Mouse (Mus musculus) retina, embryonic 14.5 days (tissue): ENCODE data around the gene Ssmem1.

Experiments
- DNase-seq: peaks from one replicate; pipeline ENCODE4 v3.0.0-alpha.2; 2015; ENCODE audit warnings: low spot score

The Ssmem1 gene

DNA sequence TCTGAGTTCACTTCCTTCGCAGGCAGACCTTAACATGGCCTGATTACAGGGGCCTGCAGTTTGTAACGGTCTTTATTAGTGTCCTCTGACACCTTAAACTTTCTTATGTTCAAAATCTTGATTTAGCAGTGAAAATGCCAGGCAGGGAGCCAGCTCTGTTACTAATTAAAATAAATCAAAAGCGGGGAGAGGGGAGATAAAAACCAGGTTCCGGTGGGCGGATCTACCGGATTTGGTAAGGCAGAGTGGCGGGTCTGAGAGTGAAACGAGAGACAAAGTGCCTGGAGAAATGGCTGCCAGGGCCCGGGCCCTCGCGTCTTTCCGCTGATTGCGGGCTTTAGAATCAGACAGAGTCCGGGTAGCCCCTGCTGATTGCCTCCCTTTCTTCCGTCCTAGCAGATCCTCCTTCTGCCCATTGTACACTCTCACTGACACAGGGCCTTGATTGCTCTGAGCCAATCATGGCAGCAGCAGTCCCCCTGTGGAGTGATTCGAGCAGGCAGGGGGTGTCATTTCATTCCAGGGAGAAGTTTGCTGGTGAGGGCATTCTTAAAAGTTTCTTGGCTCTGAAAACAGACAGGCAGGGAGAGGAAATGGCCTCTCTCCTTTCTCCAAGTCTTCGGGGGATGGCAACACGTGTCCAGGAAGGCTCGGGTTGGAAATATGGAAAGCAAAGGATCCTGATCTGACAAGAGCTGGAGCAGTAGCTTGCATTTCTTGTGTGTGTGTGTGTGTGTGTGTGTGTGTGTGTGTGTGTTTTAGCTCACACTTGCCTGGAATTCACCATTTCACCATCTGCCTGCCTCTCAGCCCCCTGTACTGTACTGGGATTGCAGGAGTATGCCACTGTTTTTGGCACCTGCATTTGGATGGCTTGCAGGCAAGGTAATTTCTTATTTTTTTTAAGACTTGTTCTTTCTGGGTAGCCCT is 17.2 kb downstream of the Ssmem1 start:
- peak; percentile 59 for DNase-seq

DNA sequence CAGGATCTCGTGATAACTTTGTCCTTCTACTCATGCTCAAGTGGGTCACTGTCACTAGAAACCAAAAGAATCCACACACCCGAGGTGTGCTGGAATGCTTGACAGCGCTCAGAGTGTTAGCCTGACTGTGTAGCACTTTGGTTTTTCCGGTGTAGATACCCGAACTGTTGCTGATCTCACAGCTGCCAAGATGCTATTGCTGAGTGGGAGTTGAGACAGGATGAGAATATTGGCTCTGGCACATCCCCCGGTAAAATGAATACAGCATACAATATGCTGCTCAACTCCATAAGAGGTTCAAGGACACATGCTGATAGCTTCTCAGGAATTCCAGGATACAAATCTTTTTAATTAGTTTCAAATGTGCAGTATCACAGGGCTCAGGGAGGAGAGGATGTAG is 19.2 kb downstream of the Ssmem1 start:
- no peak for DNase-seq

DNA sequence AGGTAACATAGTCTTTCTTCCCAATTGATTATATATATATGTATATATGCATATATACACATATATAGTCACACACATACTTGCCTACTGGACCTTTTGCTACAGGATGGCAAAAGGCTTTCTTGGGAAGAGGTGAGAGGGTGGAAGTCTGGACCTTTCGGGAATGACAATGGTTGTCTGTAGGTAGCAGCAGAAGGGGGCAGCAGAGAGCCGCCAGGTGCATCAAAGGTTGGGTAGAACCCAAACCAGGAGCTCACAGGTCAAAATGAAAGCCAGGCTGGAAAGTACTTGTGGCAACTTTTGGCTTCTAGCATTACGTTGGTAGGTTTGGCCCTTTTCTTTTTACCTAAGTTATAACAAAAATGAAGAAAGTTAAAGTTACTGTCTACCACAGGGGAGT is 25.7 kb downstream of the Ssmem1 start:
- DNase-seq = peak; percentile 45

GRCm38 (mm10) chr6:30538240-30538639 is 28.6 kb downstream of the Ssmem1 start:
- no peak for DNase-seq

GRCm38 (mm10) chr6:30538800-30539199 is 29.2 kb downstream of the Ssmem1 start:
- no peak for DNase-seq

- DNase-seq = no peak
These were observed 31.6 kb downstream of the Ssmem1 start, which contains the start of gene Cpa2 for GRCm38 (mm10) chr6:30541009-30541799. TSS of gene Cpa2 (plus strand) at chr6:30541582.

DNA sequence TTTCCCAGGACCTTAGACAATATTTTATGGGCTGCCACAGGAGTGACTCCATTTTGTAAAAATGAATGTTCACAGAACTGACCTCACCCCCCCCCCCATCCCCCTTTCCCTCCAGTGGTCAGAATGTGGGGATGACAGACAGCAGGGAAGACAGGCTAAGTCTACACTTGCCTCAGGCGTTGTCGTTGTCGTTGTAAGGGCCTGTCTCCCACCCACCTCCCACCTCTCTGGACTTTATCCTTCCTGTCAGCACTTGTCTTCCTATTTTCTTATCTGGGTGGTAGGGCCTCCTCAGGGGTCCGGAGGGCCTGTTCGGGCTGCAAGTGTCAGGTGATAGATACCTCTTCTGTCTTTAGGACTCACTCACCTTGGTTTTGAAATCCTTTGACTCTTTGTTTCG is 32.6 kb downstream of the Ssmem1 start:
- DNase-seq = no peak

DNA sequence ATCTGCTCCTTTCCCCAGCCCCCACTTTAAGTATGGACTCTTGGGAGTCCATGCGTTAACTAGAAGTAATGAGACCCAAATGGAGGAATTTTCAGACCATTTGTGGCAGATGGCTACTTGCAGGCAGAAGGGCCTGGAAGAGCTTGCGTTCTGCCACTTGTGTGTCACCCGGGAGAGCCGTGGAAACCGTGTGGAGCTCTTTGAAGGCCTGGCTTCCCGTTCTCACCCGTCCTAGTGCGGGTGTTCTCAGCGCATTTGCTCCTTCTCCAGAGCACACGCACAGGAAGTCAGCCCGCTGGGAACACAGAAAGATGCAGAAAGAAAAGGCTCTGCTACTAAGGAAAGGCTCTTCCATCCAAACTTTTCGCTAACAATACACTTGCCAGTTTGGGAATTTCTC is 33.4 kb downstream of the Ssmem1 start:
- DNase-seq = no peak

GRCm38 (mm10) chr6:30543851-30544250 is 34.2 kb downstream of the Ssmem1 start:
- no peak for DNase-seq

DNA sequence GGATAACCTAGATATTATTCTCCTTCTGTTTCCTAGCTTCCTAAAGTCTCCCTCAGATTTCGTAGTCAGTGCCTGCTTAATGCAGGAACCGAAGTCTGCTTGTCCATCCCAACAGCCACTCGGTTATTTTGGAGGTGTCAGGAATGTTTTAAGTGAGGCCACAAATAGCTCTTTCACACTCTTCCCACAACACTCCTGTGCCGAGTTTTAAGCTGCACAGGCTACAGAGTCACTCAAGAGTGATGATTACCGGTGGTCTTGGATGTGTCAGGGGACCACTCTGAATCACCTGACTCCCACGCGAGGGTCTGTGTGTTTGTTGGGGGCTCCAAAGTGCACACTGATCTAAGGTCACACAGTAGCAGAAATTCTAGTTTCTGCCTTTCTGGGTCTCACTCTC is 36.0 kb downstream of the Ssmem1 start:
- DNase-seq = no peak

GRCm38 (mm10) chr6:30546571-30547273 is 37.1 kb downstream of the Ssmem1 start:
- DNase-seq = peak; percentile 70

- DNase-seq = peak; percentile 60
These were observed 37.6 kb downstream of the Ssmem1 start for GRCm38 (mm10) chr6:30547274-30547645.

- DNase-seq = peak; percentile 32
These were observed 38.1 kb downstream of the Ssmem1 start for GRCm38 (mm10) chr6:30547656-30548306.

DNA sequence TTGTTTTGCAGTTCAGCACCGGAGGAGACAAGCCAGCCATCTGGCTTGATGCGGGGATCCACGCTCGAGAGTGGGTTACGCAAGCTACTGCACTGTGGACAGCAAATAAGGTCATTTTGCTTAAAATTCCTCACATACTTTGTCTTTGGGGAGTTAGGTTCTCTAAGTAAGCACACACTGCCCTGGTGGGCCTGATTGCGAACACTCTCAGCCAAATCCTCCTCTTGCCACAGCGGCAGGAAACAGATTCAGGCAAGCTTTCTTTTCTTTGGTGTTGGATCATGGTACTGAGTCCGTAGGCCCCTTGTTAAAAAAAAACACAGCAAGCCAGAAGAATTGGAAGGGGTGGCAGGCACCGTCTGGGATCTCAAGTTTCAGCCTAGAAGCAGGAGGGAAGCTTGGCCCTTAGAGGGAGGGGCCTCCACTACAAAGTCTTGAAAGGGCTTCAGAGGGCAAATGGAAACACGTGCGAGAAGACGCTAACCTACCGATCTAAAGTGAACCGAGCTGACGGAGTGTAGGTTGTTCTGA is 39.6 kb downstream of the Ssmem1 start:
- DNase-seq = peak; percentile 43

- no peak for DNase-seq
These were observed 41.0 kb downstream of the Ssmem1 start for GRCm38 (mm10) chr6:30550496-30551192.

- DNase-seq = no peak
These were observed 41.5 kb downstream of the Ssmem1 start for GRCm38 (mm10) chr6:30551193-30551515.

DNA sequence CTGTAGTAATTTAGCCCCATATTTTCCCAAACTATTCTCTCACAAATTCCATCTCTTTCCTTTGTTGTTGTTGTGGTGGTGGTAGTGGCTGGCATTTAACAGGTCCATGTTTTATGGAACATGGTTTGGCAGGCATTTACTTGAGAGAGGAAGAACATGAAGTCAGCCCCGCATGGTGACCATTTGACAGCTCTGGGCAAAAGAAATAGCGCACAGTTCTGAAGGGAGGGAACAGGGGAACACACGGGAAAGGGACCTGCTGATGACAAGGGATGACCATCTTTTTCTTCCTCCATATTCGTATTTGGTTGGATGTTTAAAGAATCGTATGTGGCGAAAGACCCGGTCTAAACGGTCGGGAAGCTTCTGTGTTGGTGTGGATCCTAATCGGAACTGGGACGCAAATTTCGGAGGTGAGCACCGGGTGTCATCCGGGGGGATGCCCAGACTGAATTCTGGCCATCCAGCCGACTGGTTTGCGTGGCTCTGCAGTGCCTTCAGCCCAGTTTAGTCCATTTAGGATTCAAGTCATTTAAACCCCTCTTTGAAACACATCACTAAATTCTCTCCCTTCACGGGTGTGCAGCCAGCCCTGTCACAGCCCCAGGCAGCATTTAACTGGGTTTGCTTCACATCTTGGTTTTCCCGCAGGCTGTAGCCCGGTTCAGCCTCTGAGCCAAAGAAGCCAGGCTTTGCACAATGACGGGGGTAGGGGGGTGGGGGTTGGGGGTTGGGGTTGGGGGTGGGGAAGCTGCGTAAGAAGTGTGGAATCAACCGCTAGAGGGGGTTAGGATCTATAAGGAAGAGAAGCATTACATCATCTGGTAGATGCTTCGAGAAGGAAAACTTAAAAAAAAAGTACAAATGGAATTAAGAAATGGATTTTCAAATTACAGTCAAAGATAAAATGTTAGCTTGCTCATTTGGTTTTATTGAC is 42.3 kb downstream of the Ssmem1 start:
- DNase-seq = peak; percentile 86

GRCm38 (mm10) chr6:30552628-30553027 is 43.0 kb downstream of the Ssmem1 start:
- no peak for DNase-seq

GRCm38 (mm10) chr6:30553381-30554010 is 43.8 kb downstream of the Ssmem1 start:
- no peak for DNase-seq
